Mouse (Mus musculus): ENCODE results near the gene Spred2. TPM values are rescaled to one million over a fixed set of nuclear protein-coding genes. Genes with fewer than 3 reads are reported as not detected.
A peak's percentile ranks its signal among the peaks of the same experiment; 100 is the strongest.

The Spred2 gene
- polyA plus RNA-seq, 1 experiment = 25.4 TPM

GRCm38 (mm10) chr11:20043256-20043655 lies 119.1 kb downstream of the Spred2 start:
- 91% methylated on average over 4 of the region's 4 CpGs for WGBS

GRCm38 (mm10) chr11:20045586-20045985 lies 121.4 kb downstream of the Spred2 start:
- Histone ChIP-seq H3K27ac (ENCODE audit: control insufficient read depth, insufficient read depth, low read length) (no peak overlapping the region), H3K4me1 (replicated peaks; ENCODE audit: control insufficient read depth, insufficient read depth, low read length) (peaks cover 19% of the 10 kb centered on the region), H3K4me3 (ENCODE audit: control insufficient read depth, insufficient read depth, low read length) (no peak overlapping the region), H3K27me3 (ENCODE audit: control insufficient read depth, insufficient read depth, low read length) (no peaks in the 10 kb centered on the region), H3K36me3 (ENCODE audit: control insufficient read depth, insufficient read depth, low read length) (no peaks in the 10 kb centered on the region)
- WGBS = 82% methylated on average over 3 of the region's 3 CpGs
- TF ChIP-seq POLR2A (IDR thresholded peaks at IDR 0.05; ENCODE audit: control insufficient read depth, extremely low read depth, insufficient read depth, low read length, poor library complexity) (no peak), CTCF (IDR thresholded peaks at IDR 0.05; ENCODE audit: borderline replicate concordance, control insufficient read depth, extremely low read depth, insufficient read depth, low read length, poor library complexity) (no peak)
- DNase-seq = peak; percentile 17

More at GRCm38 (mm10) chr11:20043256-20043655, 119.1 kb downstream of the Spred2 start:
- Histone ChIP-seq H3K27ac (ENCODE audit: control insufficient read depth, insufficient read depth, low read length) (no peak overlapping the region), H3K27me3 (ENCODE audit: control insufficient read depth, insufficient read depth, low read length) (no peaks in the 10 kb centered on the region), H3K4me1 (replicated peaks; ENCODE audit: control insufficient read depth, insufficient read depth, low read length) (peaks cover 19% of the 10 kb centered on the region), H3K4me3 (ENCODE audit: control insufficient read depth, insufficient read depth, low read length) (no peak overlapping the region), H3K36me3 (ENCODE audit: control insufficient read depth, insufficient read depth, low read length) (no peaks in the 10 kb centered on the region)
- TF ChIP-seq POLR2A (IDR thresholded peaks at IDR 0.05; ENCODE audit: control insufficient read depth, extremely low read depth, insufficient read depth, low read length, poor library complexity) (no peak), CTCF (IDR thresholded peaks at IDR 0.05; ENCODE audit: borderline replicate concordance, control insufficient read depth, extremely low read depth, insufficient read depth, low read length, poor library complexity) (no peak)
- no peak for DNase-seq

- Histone ChIP-seq H3K4me1 (replicated peaks; ENCODE audit: control insufficient read depth, insufficient read depth, low read length) (no peaks in the 10 kb centered on the region), H3K27me3 (ENCODE audit: control insufficient read depth, insufficient read depth, low read length) (no peaks in the 10 kb centered on the region), H3K27ac (ENCODE audit: control insufficient read depth, insufficient read depth, low read length) (no peak overlapping the region), H3K4me3 (ENCODE audit: control insufficient read depth, insufficient read depth, low read length) (no peak overlapping the region), H3K36me3 (ENCODE audit: control insufficient read depth, insufficient read depth, low read length) (no peaks in the 10 kb centered on the region)
- no peak for DNase-seq
- no peak for TF ChIP-seq CTCF (IDR thresholded peaks at IDR 0.05; ENCODE audit: borderline replicate concordance, control insufficient read depth, extremely low read depth, insufficient read depth, low read length, poor library complexity)
- TF ChIP-seq POLR2A (IDR thresholded peaks at IDR 0.05; ENCODE audit: control insufficient read depth, extremely low read depth, insufficient read depth, low read length, poor library complexity) = no peak
- 87% methylated on average over 13 of the region's 13 CpGs for WGBS
These were observed 128.8 kb downstream of the Spred2 start for GRCm38 (mm10) chr11:20052814-20053536.

GRCm38 (mm10) chr11:20053951-20054350 lies 129.8 kb downstream of the Spred2 start:
- WGBS = 95% methylated on average over 3 of the region's 3 CpGs
- peaks cover 4% of the 10 kb centered on the region; the same call in 1 of the 2 replicates for H3K36me3 ChIP-seq (ENCODE audit: control insufficient read depth, insufficient read depth, low read length)

GRCm38 (mm10) chr11:20054617-20055016 lies 130.4 kb downstream of the Spred2 start:
- TF ChIP-seq POLR2A (IDR thresholded peaks at IDR 0.05; ENCODE audit: control insufficient read depth, extremely low read depth, insufficient read depth, low read length, poor library complexity) (no peak), CTCF (IDR thresholded peaks at IDR 0.05; ENCODE audit: borderline replicate concordance, control insufficient read depth, extremely low read depth, insufficient read depth, low read length, poor library complexity) (no peak)
- Histone ChIP-seq H3K4me3 (ENCODE audit: control insufficient read depth, insufficient read depth, low read length) (no peak overlapping the region), H3K27me3 (ENCODE audit: control insufficient read depth, insufficient read depth, low read length) (no peaks in the 10 kb centered on the region), H3K36me3 (ENCODE audit: control insufficient read depth, insufficient read depth, low read length) (peaks cover 6% of the 10 kb centered on the region; the same call in 1 of the 2 replicates), H3K27ac (ENCODE audit: control insufficient read depth, insufficient read depth, low read length) (no peak overlapping the region), H3K4me1 (replicated peaks; ENCODE audit: control insufficient read depth, insufficient read depth, low read length) (no peaks in the 10 kb centered on the region)
- WGBS = 87% methylated on average over 5 of the region's 5 CpGs
- DNase-seq = no peak

More at GRCm38 (mm10) chr11:20053951-20054350, 129.8 kb downstream of the Spred2 start:
- H3K4me3 ChIP-seq (ENCODE audit: control insufficient read depth, insufficient read depth, low read length) = no peak overlapping the region
- TF ChIP-seq POLR2A (IDR thresholded peaks at IDR 0.05; ENCODE audit: control insufficient read depth, extremely low read depth, insufficient read depth, low read length, poor library complexity) = no peak
- no peak for TF ChIP-seq CTCF (IDR thresholded peaks at IDR 0.05; ENCODE audit: borderline replicate concordance, control insufficient read depth, extremely low read depth, insufficient read depth, low read length, poor library complexity)
- no peak for DNase-seq
- no peak overlapping the region for H3K27ac ChIP-seq (ENCODE audit: control insufficient read depth, insufficient read depth, low read length)
- no peaks in the 10 kb centered on the region for H3K4me1 ChIP-seq (replicated peaks; ENCODE audit: control insufficient read depth, insufficient read depth, low read length)
- H3K27me3 ChIP-seq (ENCODE audit: control insufficient read depth, insufficient read depth, low read length) = no peaks in the 10 kb centered on the region

- TF ChIP-seq CTCF (IDR thresholded peaks at IDR 0.05; ENCODE audit: borderline replicate concordance, control insufficient read depth, extremely low read depth, insufficient read depth, low read length, poor library complexity) (no peak), POLR2A (IDR thresholded peaks at IDR 0.05; ENCODE audit: control insufficient read depth, extremely low read depth, insufficient read depth, low read length, poor library complexity) (no peak)
- Histone ChIP-seq H3K27me3 (ENCODE audit: control insufficient read depth, insufficient read depth, low read length) (no peaks in the 10 kb centered on the region), H3K4me3 (ENCODE audit: control insufficient read depth, insufficient read depth, low read length) (no peak overlapping the region), H3K27ac (ENCODE audit: control insufficient read depth, insufficient read depth, low read length) (no peak overlapping the region), H3K4me1 (replicated peaks; ENCODE audit: control insufficient read depth, insufficient read depth, low read length) (no peaks in the 10 kb centered on the region), H3K36me3 (ENCODE audit: control insufficient read depth, insufficient read depth, low read length) (peaks cover 14% of the 10 kb centered on the region)
- 97% methylated on average over 1 of the region's 1 CpGs for WGBS
- DNase-seq = no peak
These were observed 132.0 kb downstream of the Spred2 start for GRCm38 (mm10) chr11:20056168-20056567.

Data from thymus, adult 2 months (tissue).